Mouse (Mus musculus): ENCODE results near the gene Gnl3.

Gene Gnl3

GRCm38 (mm10) chr14:31018860-31019291 lies at the start of gene Gnl3, which contains the start of gene Pbrm1:
Gnl3 (minus strand) TSS chr14:31019152.
Pbrm1 (plus strand) TSS chr14:31019138.
- in situ Hi-C loops (cut with MboI, MseI): loop anchor here (25.0 kb wide), 2 partner anchors 1143 to 1168 kb away; partner anchors contain the start of gene Ncoa4 (in 1 of the 2)

- in situ Hi-C loops (cut with MboI, MseI): loop anchor here in 1 of 2 experiments (10.0 kb wide), 1 partner anchor 1023 kb away; the partner anchor contains the start of genes Dph3 and Oxnad1
These were observed 43.3 kb upstream of the Gnl3 start for GRCm38 (mm10) chr14:31062277-31062676.

- in situ Hi-C loops (cut with MboI, MseI): no loop called here
These were observed 26.9 kb upstream of the Gnl3 start for GRCm38 (mm10) chr14:31045817-31046216.

GRCm38 (mm10) chr14:31045296-31045695 lies 26.3 kb upstream of the Gnl3 start:
- in situ Hi-C loops (cut with MboI, MseI): no loop called here

GRCm38 (mm10) chr14:31025785-31026184 lies 6.8 kb upstream of the Gnl3 start:
- in situ Hi-C loops (cut with MboI, MseI): loop anchor here in 1 of 2 experiments (10.0 kb wide), 1 partner anchor 1059 kb away; the partner anchor contains the start of genes Dph3 and Oxnad1

GRCm38 (mm10) chr14:31022579-31022978 lies 3.6 kb upstream of the Gnl3 start:
- in situ Hi-C loops (cut with MboI, MseI): loop anchor here (10.0 to 25.0 kb wide), 3 partner anchors 1062 to 1165 kb away; partner anchors contain the start of genes Dph3 (in 1 of the 2), Ncoa4 (in 1 of the 2) and Oxnad1 (in 1 of the 2)

GRCm38 (mm10) chr14:31019331-31020205 lies 616 bp upstream of the Gnl3 start:
- in situ Hi-C loops (cut with MboI, MseI): loop anchor here (10.0 to 25.0 kb wide), 3 partner anchors 1065 to 1168 kb away; partner anchors contain the start of genes Dph3 (in 1 of the 2), Ncoa4 (in 1 of the 2) and Oxnad1 (in 1 of the 2)

- in situ Hi-C loops (cut with MboI, MseI): loop anchor here (25.0 kb wide), 2 partner anchors 1144 to 1169 kb away; partner anchors contain the start of gene Ncoa4 (in 1 of the 2)
These were observed 1.1 kb downstream of the Gnl3 start for GRCm38 (mm10) chr14:31017854-31018253.

- in situ Hi-C loops (cut with MboI, MseI): loop anchor here (25.0 kb wide), 2 partner anchors 1146 to 1171 kb away; partner anchors contain the start of gene Ncoa4 (in 1 of the 2)
These were observed 2.9 kb downstream of the Gnl3 start for GRCm38 (mm10) chr14:31016063-31016462.

- in situ Hi-C loops (cut with MboI, MseI): loop anchor here (25.0 kb wide), 2 partner anchors 1148 to 1173 kb away; partner anchors contain the start of gene Ncoa4 (in 1 of the 2)
These were observed 5.0 kb downstream of the Gnl3 start for GRCm38 (mm10) chr14:31013928-31014327.

- in situ Hi-C loops (cut with MboI, MseI): loop anchor here (25.0 kb wide), 2 partner anchors 1151 to 1176 kb away; partner anchors contain the start of gene Ncoa4 (in 1 of the 2)
These were observed 7.4 kb downstream of the Gnl3 start for GRCm38 (mm10) chr14:31011588-31011987.

GRCm38 (mm10) chr14:31006779-31007178 lies 12.2 kb downstream of the Gnl3 start:
- in situ Hi-C loops (cut with MboI, MseI): loop anchor here (25.0 kb wide), 2 partner anchors 1156 to 1181 kb away; partner anchors contain the start of gene Ncoa4 (in 1 of the 2)

GRCm38 (mm10) chr14:31004527-31004926 lies 14.4 kb downstream of the Gnl3 start:
- in situ Hi-C loops (cut with MboI, MseI): loop anchor here (25.0 kb wide), 2 partner anchors 1158 to 1183 kb away; partner anchors contain the start of gene Ncoa4 (in 1 of the 2)

- in situ Hi-C loops (cut with MboI, MseI): loop anchor here (25.0 kb wide), 2 partner anchors 1161 to 1186 kb away; partner anchors contain the start of gene Ncoa4 (in 1 of the 2)
These were observed 17.4 kb downstream of the Gnl3 start, which contains the start of the genes Glt8d1 and Spcs1 for GRCm38 (mm10) chr14:31001307-31002205. Glt8d1 (plus strand) TSS chr14:31001400. Spcs1 (minus strand) TSS chr14:31001672.

GRCm38 (mm10) chr14:31000816-31001306 lies 18.1 kb downstream of the Gnl3 start:
- in situ Hi-C loops (cut with MboI, MseI): loop anchor here (25.0 kb wide), 2 partner anchors 1161 to 1186 kb away; partner anchors contain the start of gene Ncoa4 (in 1 of the 2)

- in situ Hi-C loops (cut with MboI, MseI): loop anchor here (25.0 kb wide), 2 partner anchors 1162 to 1187 kb away; partner anchors contain the start of gene Ncoa4 (in 1 of the 2)
These were observed 18.6 kb downstream of the Gnl3 start for GRCm38 (mm10) chr14:31000356-31000755.

- in situ Hi-C loops (cut with MboI, MseI): no loop called here
These were observed 22.5 kb downstream of the Gnl3 start for GRCm38 (mm10) chr14:30996417-30996816.

- in situ Hi-C loops (cut with MboI, MseI): loop anchor here (5.0 to 10.0 kb wide), 2 partner anchors 54 to 1251 kb away; partner anchors contain the start of genes Cacna2d3 (in 1 of the 2) and Itih3 (in 1 of the 2)
These were observed 42.7 kb downstream of the Gnl3 start for GRCm38 (mm10) chr14:30976222-30976621.

GRCm38 (mm10) chr14:30974204-30974603 lies 44.7 kb downstream of the Gnl3 start:
- in situ Hi-C loops (cut with MboI, MseI): loop anchor here in 1 of 2 experiments (10.0 kb wide), 1 partner anchor 1249 kb away; the partner anchor contains the start of gene Cacna2d3

All from T-helper 17 cell (primary cell).